Mouse (Mus musculus): ENCODE results near the gene 4932438H23Rik. TPM values are rescaled to one million over a fixed set of nuclear protein-coding genes. Genes with fewer than 3 reads are reported as not detected.

4932438H23Rik gene
- polyA plus RNA-seq, 1 experiment from 2014 or later = 0.18 TPM

DNA sequence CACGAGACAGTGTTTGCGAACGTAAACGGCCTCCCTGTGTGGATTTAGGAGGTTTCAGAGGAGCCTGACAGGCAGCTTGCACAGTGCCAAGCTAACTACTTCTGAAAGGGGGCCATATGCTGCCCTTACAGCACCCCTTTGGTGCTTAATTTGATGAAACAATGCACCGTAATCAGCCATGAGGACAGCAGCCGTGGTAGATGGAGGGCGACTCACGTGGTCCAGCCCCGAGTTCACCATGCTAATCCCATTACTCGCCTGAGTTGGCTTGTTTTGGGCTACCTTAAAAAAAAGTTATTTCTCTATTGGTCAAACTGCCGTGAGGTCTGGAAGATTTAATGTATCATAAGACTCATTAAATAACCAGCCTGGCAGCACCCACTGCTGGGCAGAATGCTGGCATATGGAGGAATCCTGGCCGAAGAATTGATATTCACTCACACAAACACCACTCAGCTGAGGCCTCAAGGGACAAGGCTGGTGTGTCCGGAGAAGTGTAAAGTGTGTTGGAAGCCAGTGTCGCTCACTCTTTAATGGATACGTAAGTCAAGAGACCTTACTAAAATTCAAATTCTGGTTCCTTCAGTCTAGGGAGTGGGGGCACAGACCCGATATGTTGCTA lies 4.6 kb upstream of the 4932438H23Rik start:
- 79% methylated on average over 16 of the region's 16 CpGs for WGBS

DNA sequence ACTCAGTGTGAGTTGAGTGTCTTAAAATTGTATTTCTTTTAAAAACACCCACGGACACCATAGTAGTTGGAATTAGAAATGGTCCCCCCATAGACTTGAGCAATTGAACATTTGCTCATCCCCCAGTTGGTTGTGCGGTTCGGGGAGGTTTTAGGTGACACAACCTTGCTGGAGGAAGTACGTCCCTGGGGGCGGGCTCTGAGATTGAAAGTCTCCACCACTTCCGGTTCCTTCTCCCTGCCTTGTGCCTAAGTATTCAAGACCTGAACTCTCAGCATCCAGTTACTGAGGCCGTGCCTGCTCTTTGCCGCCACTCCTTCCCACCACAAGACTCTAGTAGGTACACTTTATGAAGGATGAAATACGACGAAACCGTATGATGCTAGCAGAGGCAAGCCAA lies 2.9 kb upstream of the 4932438H23Rik start:
- Histone ChIP-seq H3K9ac (ENCODE audit: low read length) (no peak overlapping the region), H3K9me3 (ENCODE audit: control insufficient read depth, low read length) (no peaks in the 10 kb centered on the region), H3K4me1 (ENCODE audit: control insufficient read depth in 2 of 2, insufficient read depth in 2 of 2, low read length in 2 of 2) (no peaks in the 10 kb centered on the region), H3K27ac (replicated peaks in 1 of 2; ENCODE audit: control insufficient read depth in 1 of 2, insufficient read depth in 1 of 2, low read depth in 2 of 2, low read length in 2 of 2) (no peak overlapping the region), H3K4me2 (ENCODE audit: low read length) (no peak overlapping the region), H3K4me3 (ENCODE audit: control insufficient read depth in 1 of 2, insufficient read depth in 1 of 2, low read depth in 1 of 2, low read length in 2 of 2) (no peak overlapping the region), H3K27me3 (ENCODE audit: control insufficient read depth, insufficient read depth, low read length) (peaks cover 5% of the 10 kb centered on the region; the same call in 1 of the 2 replicates), H3K36me3 (ENCODE audit: control insufficient read depth, insufficient read depth, low read length) (no peaks in the 10 kb centered on the region)
- WGBS = 90% methylated on average over 11 of the region's 11 CpGs
- no peak for ATAC-seq (ENCODE audit: insufficient number of reproducible peaks, insufficient read depth, low FRiP score, low read depth)

More for the DNA sequence above, 4.6 kb upstream of the 4932438H23Rik start:
- ATAC-seq (ENCODE audit: insufficient number of reproducible peaks, insufficient read depth, low FRiP score, low read depth) = no peak
- Histone ChIP-seq H3K27ac (replicated peaks in 1 of 2; ENCODE audit: control insufficient read depth in 1 of 2, insufficient read depth in 1 of 2, low read depth in 2 of 2, low read length in 2 of 2) (no peak overlapping the region), H3K9ac (ENCODE audit: low read length) (no peak overlapping the region), H3K4me1 (ENCODE audit: control insufficient read depth in 2 of 2, insufficient read depth in 2 of 2, low read length in 2 of 2) (no peaks in the 10 kb centered on the region), H3K4me3 (ENCODE audit: control insufficient read depth in 1 of 2, insufficient read depth in 1 of 2, low read depth in 1 of 2, low read length in 2 of 2) (no peak overlapping the region), H3K9me3 (ENCODE audit: control insufficient read depth, low read length) (no peaks in the 10 kb centered on the region), H3K4me2 (ENCODE audit: low read length) (no peak overlapping the region), H3K27me3 (ENCODE audit: control insufficient read depth, insufficient read depth, low read length) (peaks cover 14% of the 10 kb centered on the region; the same call in 1 of the 2 replicates), H3K36me3 (ENCODE audit: control insufficient read depth, insufficient read depth, low read length) (no peaks in the 10 kb centered on the region)

DNA sequence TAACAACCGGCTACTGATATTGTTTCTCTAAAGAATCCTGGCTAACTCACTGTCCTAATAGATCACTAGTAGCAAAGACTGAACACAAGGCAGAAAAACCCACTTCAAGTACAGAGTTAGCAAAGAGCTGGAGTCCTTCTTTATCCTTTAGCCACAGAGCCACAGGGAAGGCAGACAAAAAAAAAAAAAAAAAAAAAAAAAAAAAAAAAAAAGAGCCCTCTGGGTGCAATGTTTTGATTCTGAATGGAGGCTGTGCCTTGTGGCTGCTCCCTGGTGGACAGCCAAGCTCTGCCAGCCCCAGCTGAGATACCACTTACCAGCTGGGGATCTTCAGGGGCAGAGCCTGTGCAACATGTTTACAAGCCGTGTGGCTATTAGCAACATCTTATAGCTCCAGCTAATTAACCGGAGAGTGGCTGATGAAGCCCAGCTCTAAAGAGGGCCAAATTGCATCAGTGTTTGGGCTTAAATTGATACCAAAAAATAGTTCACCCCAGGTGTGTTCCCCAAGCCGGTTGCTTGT lies 2.1 kb upstream of the 4932438H23Rik start:
- Histone ChIP-seq H3K4me3 (ENCODE audit: control insufficient read depth in 1 of 2, insufficient read depth in 1 of 2, low read depth in 1 of 2, low read length in 2 of 2) (no peak overlapping the region), H3K27ac (replicated peaks in 1 of 2; ENCODE audit: control insufficient read depth in 1 of 2, insufficient read depth in 1 of 2, low read depth in 2 of 2, low read length in 2 of 2) (no peak overlapping the region), H3K36me3 (ENCODE audit: control insufficient read depth, insufficient read depth, low read length) (no peaks in the 10 kb centered on the region), H3K4me2 (ENCODE audit: low read length) (no peak overlapping the region), H3K4me1 (ENCODE audit: control insufficient read depth in 2 of 2, insufficient read depth in 2 of 2, low read length in 2 of 2) (no peaks in the 10 kb centered on the region), H3K9ac (ENCODE audit: low read length) (no peak overlapping the region), H3K27me3 (ENCODE audit: control insufficient read depth, insufficient read depth, low read length) (no peaks in the 10 kb centered on the region), H3K9me3 (ENCODE audit: control insufficient read depth, low read length) (no peaks in the 10 kb centered on the region)
- WGBS = 90% methylated on average over 4 of the region's 4 CpGs
- no peak for ATAC-seq (ENCODE audit: insufficient number of reproducible peaks, insufficient read depth, low FRiP score, low read depth)

DNA sequence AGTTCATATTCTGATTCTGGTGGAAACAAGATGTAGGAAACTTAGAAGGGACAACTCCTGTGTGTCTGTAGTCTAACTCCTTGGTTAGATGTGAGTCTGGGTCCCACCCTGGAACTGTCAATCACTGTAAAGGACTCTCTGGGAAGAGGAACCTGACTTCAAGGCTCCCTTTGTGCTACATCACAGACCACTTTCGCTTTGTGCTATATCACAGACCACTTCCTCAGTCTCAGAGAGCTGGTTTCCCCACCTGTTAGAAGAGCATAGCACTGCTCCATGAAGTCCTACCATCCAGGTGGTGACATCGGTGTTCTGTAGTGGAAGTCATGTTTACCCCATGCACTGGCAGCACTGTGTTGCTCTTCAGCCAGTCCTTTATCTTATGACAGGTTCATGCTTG lies 1.1 kb upstream of the 4932438H23Rik start:
- Histone ChIP-seq H3K27me3 (ENCODE audit: control insufficient read depth, insufficient read depth, low read length) (no peaks in the 10 kb centered on the region), H3K4me2 (ENCODE audit: low read length) (no peak overlapping the region), H3K9ac (ENCODE audit: low read length) (no peak overlapping the region), H3K27ac (replicated peaks in 1 of 2; ENCODE audit: control insufficient read depth in 1 of 2, insufficient read depth in 1 of 2, low read depth in 2 of 2, low read length in 2 of 2) (no peak overlapping the region), H3K4me3 (ENCODE audit: control insufficient read depth in 1 of 2, insufficient read depth in 1 of 2, low read depth in 1 of 2, low read length in 2 of 2) (no peak overlapping the region), H3K4me1 (ENCODE audit: control insufficient read depth in 2 of 2, insufficient read depth in 2 of 2, low read length in 2 of 2) (no peaks in the 10 kb centered on the region), H3K9me3 (ENCODE audit: control insufficient read depth, low read length) (no peaks in the 10 kb centered on the region), H3K36me3 (ENCODE audit: control insufficient read depth, insufficient read depth, low read length) (no peaks in the 10 kb centered on the region)
- no peak for ATAC-seq (ENCODE audit: insufficient number of reproducible peaks, insufficient read depth, low FRiP score, low read depth)
- WGBS = 89% methylated on average over 2 of the region's 2 CpGs

DNA sequence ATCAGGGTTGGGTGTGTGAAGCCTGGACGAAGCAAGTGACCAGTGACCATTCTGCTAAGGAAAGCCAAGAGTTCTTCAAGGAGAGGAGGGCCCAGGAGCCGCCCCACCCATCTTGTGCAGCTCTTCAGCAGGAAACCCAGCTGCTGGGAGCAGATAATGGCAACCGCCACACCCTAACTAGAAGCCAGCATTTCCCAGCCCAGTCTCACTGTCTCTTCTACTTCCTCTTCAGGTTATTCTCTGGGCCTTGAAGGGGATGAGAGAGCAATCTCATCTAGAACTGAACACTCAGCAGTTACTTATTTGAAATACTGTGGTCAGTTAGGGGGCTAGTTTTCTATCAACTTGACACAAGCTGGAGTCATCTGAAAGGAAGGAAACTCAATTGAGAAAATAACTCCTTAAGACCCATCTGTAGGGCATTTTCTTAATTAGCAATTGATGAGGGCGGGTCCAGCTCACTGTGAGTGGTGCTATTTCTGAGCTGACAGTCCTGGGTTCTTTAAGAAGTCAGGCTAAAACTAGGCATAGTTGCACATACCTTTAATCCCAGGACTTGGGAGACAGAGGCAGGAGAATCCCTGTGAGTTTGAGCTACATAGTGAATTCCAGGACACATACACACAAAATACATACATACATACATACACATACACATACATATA lies 8.1 kb downstream of the 4932438H23Rik start:
- Histone ChIP-seq H3K9ac (ENCODE audit: low read length) (no peak overlapping the region), H3K4me2 (ENCODE audit: low read length) (no peak overlapping the region), H3K27ac (replicated peaks in 1 of 2; ENCODE audit: control insufficient read depth in 1 of 2, insufficient read depth in 1 of 2, low read depth in 2 of 2, low read length in 2 of 2) (no peak overlapping the region), H3K27me3 (ENCODE audit: control insufficient read depth, insufficient read depth, low read length) (no peaks in the 10 kb centered on the region), H3K4me3 (ENCODE audit: control insufficient read depth in 1 of 2, insufficient read depth in 1 of 2, low read depth in 1 of 2, low read length in 2 of 2) (no peak overlapping the region), H3K36me3 (ENCODE audit: control insufficient read depth, insufficient read depth, low read length) (no peaks in the 10 kb centered on the region), H3K4me1 (ENCODE audit: control insufficient read depth in 2 of 2, insufficient read depth in 2 of 2, low read length in 2 of 2) (no peaks in the 10 kb centered on the region), H3K9me3 (ENCODE audit: control insufficient read depth, low read length) (no peaks in the 10 kb centered on the region)
- WGBS = 58% methylated on average over 4 of the region's 4 CpGs
- ATAC-seq (ENCODE audit: insufficient number of reproducible peaks, insufficient read depth, low FRiP score, low read depth) = no peak

DNA sequence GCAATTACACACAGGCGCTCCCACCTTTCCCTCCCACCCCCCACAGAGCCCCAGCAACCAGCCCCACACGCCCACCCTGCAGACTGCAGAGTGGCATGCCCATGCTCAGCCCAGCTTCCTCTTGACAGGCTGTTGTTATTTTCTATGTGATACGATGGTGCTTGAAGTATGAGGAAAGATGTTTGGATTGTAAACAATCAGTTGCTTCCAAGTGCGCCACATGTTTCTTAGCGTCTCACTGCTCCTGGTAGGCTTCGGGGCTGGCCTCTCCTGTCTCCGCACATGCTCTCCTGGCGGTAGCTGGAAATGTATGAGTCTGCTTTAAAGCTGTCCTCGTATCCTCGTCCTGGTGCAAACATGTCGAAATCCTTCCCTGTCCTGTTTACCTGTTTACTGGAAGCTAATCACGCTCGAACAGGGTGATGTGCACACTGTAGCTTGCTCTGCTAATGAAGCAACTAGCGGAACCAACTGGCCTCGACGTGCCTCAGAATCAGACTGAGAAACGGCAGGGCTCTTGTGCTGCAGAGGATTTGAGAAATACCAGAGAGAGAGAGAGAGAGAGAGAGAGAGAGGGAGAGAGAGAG lies 9.6 kb downstream of the 4932438H23Rik start:
- Histone ChIP-seq H3K36me3 (ENCODE audit: control insufficient read depth, insufficient read depth, low read length) (no peaks in the 10 kb centered on the region), H3K4me1 (ENCODE audit: control insufficient read depth in 2 of 2, insufficient read depth in 2 of 2, low read length in 2 of 2) (no peaks in the 10 kb centered on the region), H3K9ac (ENCODE audit: low read length) (no peak overlapping the region), H3K4me2 (ENCODE audit: low read length) (no peak overlapping the region), H3K27ac (replicated peaks in 1 of 2; ENCODE audit: control insufficient read depth in 1 of 2, insufficient read depth in 1 of 2, low read depth in 2 of 2, low read length in 2 of 2) (no peak overlapping the region), H3K27me3 (ENCODE audit: control insufficient read depth, insufficient read depth, low read length) (no peaks in the 10 kb centered on the region), H3K9me3 (ENCODE audit: control insufficient read depth, low read length) (no peaks in the 10 kb centered on the region), H3K4me3 (ENCODE audit: control insufficient read depth in 1 of 2, insufficient read depth in 1 of 2, low read depth in 1 of 2, low read length in 2 of 2) (no peak overlapping the region)
- ATAC-seq (ENCODE audit: insufficient number of reproducible peaks, insufficient read depth, low FRiP score, low read depth) = no peak
- 52% methylated on average over 17 of the region's 17 CpGs for WGBS

DNA sequence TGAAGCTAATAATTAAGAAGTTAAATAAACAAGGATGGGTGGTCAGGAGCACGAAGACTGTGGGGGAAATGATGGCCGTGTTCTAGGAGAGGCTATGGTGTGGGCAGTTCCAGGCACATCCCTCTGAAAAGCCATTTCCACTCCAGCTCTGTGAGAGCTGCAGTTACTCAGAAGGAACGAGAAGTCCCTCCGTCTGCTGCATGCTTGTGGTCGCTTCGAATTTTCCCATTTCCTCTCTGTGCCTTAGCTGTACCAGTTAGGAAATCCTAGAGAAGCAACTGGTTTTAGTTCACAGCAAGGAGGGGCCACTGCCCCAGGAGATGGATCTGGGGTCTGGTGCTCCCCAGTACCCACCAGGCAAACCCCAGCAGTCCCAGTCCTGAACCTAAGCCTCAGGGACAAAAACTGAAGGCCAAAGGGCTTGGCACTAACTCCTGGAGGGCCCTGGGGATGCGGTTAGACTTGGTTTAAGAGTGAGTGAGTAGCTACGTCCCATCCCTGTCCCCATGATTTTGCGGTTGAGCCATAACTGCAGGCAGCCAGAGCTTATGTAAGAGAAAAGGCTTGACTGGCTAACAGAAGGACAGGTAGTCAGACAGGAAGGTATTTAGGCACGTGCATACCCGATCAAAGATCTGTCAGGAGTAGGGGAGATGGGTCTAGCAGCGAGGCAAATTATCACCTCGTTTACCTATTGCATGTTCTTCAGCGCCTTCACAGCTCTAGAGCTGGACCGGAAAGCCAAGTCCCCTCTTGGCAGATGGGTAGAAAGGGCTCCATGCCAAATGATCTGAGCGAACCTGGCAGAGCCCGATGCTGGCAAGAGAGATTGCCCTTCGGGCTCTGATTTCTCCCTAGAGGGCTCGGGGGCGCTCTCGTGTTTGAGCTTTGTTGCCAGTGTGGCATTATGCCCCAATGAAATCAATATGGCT lies 10.3 kb downstream of the 4932438H23Rik start:
- WGBS = 84% methylated on average over 21 of the region's 21 CpGs
- ATAC-seq (ENCODE audit: insufficient number of reproducible peaks, insufficient read depth, low FRiP score, low read depth) = no peak
- H3K9ac ChIP-seq (ENCODE audit: low read length) = no peak overlapping the region
- H3K9me3 ChIP-seq (ENCODE audit: control insufficient read depth, low read length) = no peaks in the 10 kb centered on the region
- H3K36me3 ChIP-seq (ENCODE audit: control insufficient read depth, insufficient read depth, low read length) = no peaks in the 10 kb centered on the region
- H3K4me2 ChIP-seq (ENCODE audit: low read length) = no peak overlapping the region
- no peak overlapping the region for H3K4me3 ChIP-seq (ENCODE audit: control insufficient read depth in 1 of 2, insufficient read depth in 1 of 2, low read depth in 1 of 2, low read length in 2 of 2)
- H3K4me1 ChIP-seq (ENCODE audit: control insufficient read depth in 2 of 2, insufficient read depth in 2 of 2, low read length in 2 of 2) = no peaks in the 10 kb centered on the region
- no peak overlapping the region for H3K27ac ChIP-seq (replicated peaks in 1 of 2; ENCODE audit: control insufficient read depth in 1 of 2, insufficient read depth in 1 of 2, low read depth in 2 of 2, low read length in 2 of 2)
- no peaks in the 10 kb centered on the region for H3K27me3 ChIP-seq (ENCODE audit: control insufficient read depth, insufficient read depth, low read length)
